Mouse (Mus musculus) hindbrain, embryonic 11.5 days (tissue): ENCODE results near the gene Cpeb4. TPM values are rescaled to one million over a fixed set of nuclear protein-coding genes. Genes with fewer than 3 reads are reported as not detected.

ENCODE experiments used
- ATAC-seq: fragments of 200-750 bp; cut with Nextera tagmentation; 2 replicates; pipeline ENCODE4 v1.8.0; 2017; ENCODE audit warnings: mild to moderate bottlenecking, moderate TSS enrichment, moderate library complexity; ENCODE audit not compliant: low FRiP score
- DNase-seq: peaks from one replicate; pipeline ENCODE4 v3.0.0-alpha.2; 2015; ENCODE audit warnings: low spot score
- H3K27ac ChIP-seq: fragments of 300-500 bp; sonication (generic); 2 replicates; pipeline ENCODE4 v1.5.1; 2014; ENCODE audit warnings: mild to moderate bottlenecking, low read depth, low read length
- H3K27me3 ChIP-seq: fragments of 300-500 bp; sonication (generic); 2 replicates; pipeline ENCODE4 v1.6.1; 2014; ENCODE audit warnings: mild to moderate bottlenecking, low read length, moderate library complexity, mixed read lengths; ENCODE audit not compliant: control insufficient read depth, insufficient read depth
- H3K36me3 ChIP-seq: fragments of 300-500 bp; sonication (generic); 2 replicates; pipeline ENCODE4 v1.6.1; 2014; ENCODE audit warnings: mild to moderate bottlenecking, low read length, moderate library complexity, mixed read lengths; ENCODE audit not compliant: control insufficient read depth, insufficient read depth
- H3K4me1 ChIP-seq: fragments of 300-500 bp; sonication (generic); replicated peaks from 2 replicates; pipeline ENCODE4 v1.6.1; 2014; ENCODE audit warnings: low read length, mixed read lengths; ENCODE audit not compliant: control insufficient read depth, insufficient read depth
- H3K4me2 ChIP-seq: fragments of 300-500 bp; sonication (generic); replicated peaks from 2 replicates; pipeline ENCODE4 v1.6.1; 2014; ENCODE audit warnings: mild to moderate bottlenecking, low read depth, low read length
- H3K4me3 ChIP-seq: fragments of 300-500 bp; sonication (generic); 2 replicates; pipeline ENCODE4 v1.5.1; 2014; ENCODE audit warnings: low read depth, low read length
- H3K9ac ChIP-seq: fragments of 300-500 bp; sonication (generic); 2 replicates; pipeline ENCODE4 v1.6.1; 2014; ENCODE audit warnings: low read depth, low read length
- H3K9me3 ChIP-seq: fragments of 300-500 bp; sonication (generic); 2 replicates; pipeline ENCODE4 v1.6.1; 2016; ENCODE audit warnings: low read length; ENCODE audit not compliant: control insufficient read depth
- WGBS: fragments of 180-500 bp; shearing (Covaris S2); extraction: QIAGEN DNeasy Blood & Tissue Kit; methylation state at CpG from one replicate; pipeline ENCODE4 v1.1.7; 2014; 5-methylcytosine and 5-hydroxymethylcytosine counted together
- polyA plus RNA-seq: library from polyadenylated mRNA; unstranded; fragments of >200 nt; fragmentation: Nextera tagmentation; extraction: Ambion mirVana; gene quantifications from 2 replicates; pipeline ENCODE4 v1.2.1, GENCODE M21; 2014

Gene Cpeb4
- polyA plus RNA-seq, 1 experiment from 2014 or later: 14.3 TPM

GRCm38 (mm10) chr11:31899166-31899565 lies 27.2 kb downstream of the Cpeb4 start:
- Histone ChIP-seq H3K36me3 (no peaks in the 10 kb centered on the region), H3K27me3 (no peaks in the 10 kb centered on the region), H3K9ac (no peak overlapping the region), H3K4me1 (no peaks in the 10 kb centered on the region), H3K9me3 (no peaks in the 10 kb centered on the region), H3K4me2 (no peak overlapping the region), H3K4me3 (no peak overlapping the region), H3K27ac (no peak overlapping the region)
- no peak for ATAC-seq
- no peak for DNase-seq

GRCm38 (mm10) chr11:31900736-31901135 lies 28.7 kb downstream of the Cpeb4 start:
- no peaks in the 10 kb centered on the region for H3K9me3 ChIP-seq
- no peak overlapping the region for H3K4me3 ChIP-seq
- H3K4me2 ChIP-seq: no peak overlapping the region
- no peaks in the 10 kb centered on the region for H3K36me3 ChIP-seq
- WGBS: 39% methylated on average over 1 of the region's 1 CpGs
- H3K9ac ChIP-seq: no peak overlapping the region
- H3K4me1 ChIP-seq: no peaks in the 10 kb centered on the region
- DNase-seq: no peak
- no peak for ATAC-seq
- H3K27ac ChIP-seq: no peak overlapping the region
- H3K27me3 ChIP-seq: no peaks in the 10 kb centered on the region

- H3K27ac ChIP-seq: no peak overlapping the region
- WGBS: 80% methylated on average over 1 of the region's 1 CpGs
- H3K4me2 ChIP-seq: no peak overlapping the region
- no peak overlapping the region for H3K9ac ChIP-seq
- no peaks in the 10 kb centered on the region for H3K9me3 ChIP-seq
- H3K4me3 ChIP-seq: no peak overlapping the region
- no peak for DNase-seq
- ATAC-seq: no peak
- no peaks in the 10 kb centered on the region for H3K36me3 ChIP-seq
- H3K4me1 ChIP-seq: no peaks in the 10 kb centered on the region
- no peaks in the 10 kb centered on the region for H3K27me3 ChIP-seq
Measured at GRCm38 (mm10) chr11:31902251-31903001, 30.4 kb downstream of the Cpeb4 start.

GRCm38 (mm10) chr11:31906499-31906898 lies 34.5 kb downstream of the Cpeb4 start:
- no peak overlapping the region for H3K4me3 ChIP-seq
- no peak overlapping the region for H3K27ac ChIP-seq
- no peak overlapping the region for H3K9ac ChIP-seq
- DNase-seq (no peak), ATAC-seq (no peak)
- no peaks in the 10 kb centered on the region for H3K36me3 ChIP-seq
- H3K27me3 ChIP-seq: no peaks in the 10 kb centered on the region
- H3K9me3 ChIP-seq: no peaks in the 10 kb centered on the region
- H3K4me1 ChIP-seq: no peaks in the 10 kb centered on the region
- H3K4me2 ChIP-seq: no peak overlapping the region

GRCm38 (mm10) chr11:31907650-31908049 lies 35.6 kb downstream of the Cpeb4 start:
- no peak for DNase-seq
- no peak overlapping the region for H3K4me3 ChIP-seq
- no peaks in the 10 kb centered on the region for H3K27me3 ChIP-seq
- WGBS: 81% methylated on average over 1 of the region's 1 CpGs
- H3K9me3 ChIP-seq: no peaks in the 10 kb centered on the region
- no peaks in the 10 kb centered on the region for H3K4me1 ChIP-seq
- no peaks in the 10 kb centered on the region for H3K36me3 ChIP-seq
- no peak overlapping the region for H3K4me2 ChIP-seq
- no peak overlapping the region for H3K27ac ChIP-seq
- ATAC-seq: no peak
- H3K9ac ChIP-seq: no peak overlapping the region

GRCm38 (mm10) chr11:31912958-31913357 lies 40.9 kb downstream of the Cpeb4 start:
- Histone ChIP-seq H3K4me2 (no peak overlapping the region), H3K36me3 (no peaks in the 10 kb centered on the region), H3K27me3 (no peaks in the 10 kb centered on the region), H3K27ac (no peak overlapping the region), H3K4me1 (no peaks in the 10 kb centered on the region), H3K9ac (no peak overlapping the region), H3K4me3 (no peak overlapping the region), H3K9me3 (no peaks in the 10 kb centered on the region)
- DNase-seq (no peak), ATAC-seq (no peak)

GRCm38 (mm10) chr11:31917769-31918168 lies 45.8 kb downstream of the Cpeb4 start:
- Histone ChIP-seq H3K9me3 (no peaks in the 10 kb centered on the region), H3K27me3 (no peaks in the 10 kb centered on the region), H3K4me1 (no peaks in the 10 kb centered on the region), H3K27ac (no peak overlapping the region), H3K4me3 (no peak overlapping the region), H3K9ac (no peak overlapping the region), H3K4me2 (no peak overlapping the region), H3K36me3 (no peaks in the 10 kb centered on the region)
- WGBS: 91% methylated on average over 1 of the region's 1 CpGs
- DNase-seq (no peak), ATAC-seq (no peak)

- Histone ChIP-seq H3K4me1 (no peaks in the 10 kb centered on the region), H3K36me3 (no peaks in the 10 kb centered on the region), H3K4me2 (no peak overlapping the region), H3K4me3 (no peak overlapping the region), H3K27me3 (no peaks in the 10 kb centered on the region), H3K27ac (no peak overlapping the region), H3K9me3 (no peaks in the 10 kb centered on the region), H3K9ac (no peak overlapping the region)
- DNase-seq (no peak), ATAC-seq (no peak)
- WGBS: 96% methylated on average over 10 of the region's 10 CpGs
Measured at GRCm38 (mm10) chr11:31930051-31930450, 58.0 kb downstream of the Cpeb4 start.

GRCm38 (mm10) chr11:31935652-31936051 lies 63.6 kb downstream of the Cpeb4 start:
- Histone ChIP-seq H3K27me3 (no peaks in the 10 kb centered on the region), H3K36me3 (no peaks in the 10 kb centered on the region), H3K4me3 (no peak overlapping the region), H3K4me2 (no peak overlapping the region), H3K9me3 (no peaks in the 10 kb centered on the region), H3K4me1 (no peaks in the 10 kb centered on the region), H3K9ac (no peak overlapping the region), H3K27ac (no peak overlapping the region)
- 66% methylated on average over 4 of the region's 4 CpGs for WGBS
- ATAC-seq (no peak), DNase-seq (no peak)
